Mouse (Mus musculus): ENCODE results near the gene Rrn3. TPM values are rescaled to one million over a fixed set of nuclear protein-coding genes. Genes with fewer than 3 reads are reported as not detected.
"Not testable (repeated sequence)": the region's sequence is repeated elsewhere in the genome, so short reads cannot be mapped to it uniquely, and the experiment has no call there.

Rrn3 gene
- total RNA-seq, 2 experiments from 2014 or later: 47.3 to 49.0 TPM

- DNase-seq (ENCODE audit: low spot score in 2 of 2); intact Hi-C loops (cut with DNase I): not testable (repeated sequence)
These were observed 6.5 kb upstream of the Rrn3 start for GRCm38 (mm10) chr16:13774011-13774410.

- intact Hi-C loops (cut with DNase I); DNase-seq (ENCODE audit: low spot score in 2 of 2): not testable (repeated sequence)
These were observed 5.9 kb upstream of the Rrn3 start for GRCm38 (mm10) chr16:13774651-13775050.

GRCm38 (mm10) chr16:13781216-13781615 lies 708 bp downstream of the Rrn3 start:
- intact Hi-C loops (cut with DNase I): loop anchor here (2.0 kb wide), 1 partner anchor 26 kb away; no protein-coding TSS in a partner anchor
- DNase-seq (ENCODE audit: low spot score in 2 of 2): no peak

- DNase-seq (ENCODE audit: low spot score in 2 of 2): no peak
- intact Hi-C loops (cut with DNase I): no loop called here
These were observed 5.4 kb downstream of the Rrn3 start for GRCm38 (mm10) chr16:13785932-13786331.

DNA sequence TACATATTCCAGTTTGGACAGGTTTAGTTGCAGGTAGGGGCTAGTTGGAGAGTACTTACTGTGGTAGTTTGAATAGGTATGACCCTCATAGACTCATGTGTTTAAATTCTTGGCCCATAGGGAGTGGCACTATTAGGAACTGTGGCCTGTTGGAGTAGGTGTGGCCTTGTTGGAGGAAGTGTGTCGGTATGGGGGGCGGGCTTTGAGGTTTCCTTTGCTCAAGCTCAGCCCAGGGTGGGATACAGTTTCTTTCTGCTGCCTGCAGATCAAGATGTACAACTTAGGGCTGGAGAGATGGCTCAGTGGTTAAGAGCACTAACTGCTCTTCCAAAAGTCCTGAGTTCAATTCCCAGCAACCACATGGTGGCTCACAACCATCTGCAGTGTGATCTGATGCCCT lies 12.9 kb downstream of the Rrn3 start:
- DNase-seq (ENCODE audit: low spot score in 2 of 2); intact Hi-C loops (cut with DNase I): not testable (repeated sequence)

- DNase-seq (ENCODE audit: low spot score in 2 of 2): no peak
- intact Hi-C loops (cut with DNase I): no loop called here
These were observed 16.3 kb downstream of the Rrn3 start for GRCm38 (mm10) chr16:13796746-13797175.

GRCm38 (mm10) chr16:13801231-13801630 lies 20.7 kb downstream of the Rrn3 start:
- DNase-seq (ENCODE audit: low spot score in 2 of 2): no peak
- intact Hi-C loops (cut with DNase I): no loop called here

GRCm38 (mm10) chr16:13804666-13805065 lies 24.2 kb downstream of the Rrn3 start:
- DNase-seq (ENCODE audit: low spot score in 2 of 2): peak in 1 of 2 experiments; percentile 36

DNA sequence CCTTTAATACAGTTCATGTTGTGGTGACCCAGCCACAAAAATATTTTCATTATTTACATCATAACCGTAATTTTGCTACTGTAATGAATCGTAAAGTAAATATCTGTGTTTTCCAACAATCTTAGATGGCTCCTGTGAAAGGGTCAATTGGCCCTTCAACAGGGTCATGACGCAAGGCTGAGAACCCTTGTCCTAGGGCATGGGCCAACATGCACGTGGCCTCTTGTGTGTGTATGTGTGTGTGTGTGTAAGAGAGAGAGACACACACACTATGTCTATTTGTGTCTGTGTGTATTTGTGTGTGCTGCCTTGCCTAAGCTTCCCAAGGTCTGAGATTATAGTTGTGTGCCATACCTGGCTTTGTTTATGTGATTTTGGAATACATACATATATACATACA lies 27.1 kb downstream of the Rrn3 start:
- intact Hi-C loops (cut with DNase I): no loop called here
- no peak for DNase-seq (ENCODE audit: low spot score in 2 of 2)

More at GRCm38 (mm10) chr16:13804666-13805065, 24.2 kb downstream of the Rrn3 start:
- intact Hi-C loops (cut with DNase I): no loop called here

GRCm38 (mm10) chr16:13808410-13808809 lies 27.9 kb downstream of the Rrn3 start:
- intact Hi-C loops (cut with DNase I): no loop called here

GRCm38 (mm10) chr16:13812152-13812551 lies 31.6 kb downstream of the Rrn3 start:
- no peak for DNase-seq (ENCODE audit: low spot score in 2 of 2)
- intact Hi-C loops (cut with DNase I): no loop called here

More at GRCm38 (mm10) chr16:13808410-13808809, 27.9 kb downstream of the Rrn3 start:
- no peak for DNase-seq (ENCODE audit: low spot score in 2 of 2)

DNA sequence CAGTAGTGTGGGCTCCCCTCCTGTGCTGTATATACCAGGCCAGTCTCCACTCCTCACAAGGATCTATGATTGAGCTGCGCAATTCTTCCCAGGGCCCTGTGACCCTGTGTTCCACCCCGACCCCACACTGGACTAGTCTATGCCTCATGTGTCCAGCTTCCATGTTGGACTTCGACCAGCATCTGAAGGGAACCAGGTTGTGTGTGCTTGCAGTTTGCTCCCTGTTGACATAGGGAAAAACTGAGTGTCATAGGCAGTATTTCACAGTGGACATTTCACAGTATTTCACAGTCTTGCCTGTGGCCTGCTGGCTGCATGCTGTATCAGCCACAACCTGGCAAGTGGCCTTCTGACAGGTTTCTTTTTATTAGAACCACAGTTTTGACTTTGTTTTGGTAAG lies 32.7 kb downstream of the Rrn3 start:
- intact Hi-C loops (cut with DNase I): no loop called here

DNA sequence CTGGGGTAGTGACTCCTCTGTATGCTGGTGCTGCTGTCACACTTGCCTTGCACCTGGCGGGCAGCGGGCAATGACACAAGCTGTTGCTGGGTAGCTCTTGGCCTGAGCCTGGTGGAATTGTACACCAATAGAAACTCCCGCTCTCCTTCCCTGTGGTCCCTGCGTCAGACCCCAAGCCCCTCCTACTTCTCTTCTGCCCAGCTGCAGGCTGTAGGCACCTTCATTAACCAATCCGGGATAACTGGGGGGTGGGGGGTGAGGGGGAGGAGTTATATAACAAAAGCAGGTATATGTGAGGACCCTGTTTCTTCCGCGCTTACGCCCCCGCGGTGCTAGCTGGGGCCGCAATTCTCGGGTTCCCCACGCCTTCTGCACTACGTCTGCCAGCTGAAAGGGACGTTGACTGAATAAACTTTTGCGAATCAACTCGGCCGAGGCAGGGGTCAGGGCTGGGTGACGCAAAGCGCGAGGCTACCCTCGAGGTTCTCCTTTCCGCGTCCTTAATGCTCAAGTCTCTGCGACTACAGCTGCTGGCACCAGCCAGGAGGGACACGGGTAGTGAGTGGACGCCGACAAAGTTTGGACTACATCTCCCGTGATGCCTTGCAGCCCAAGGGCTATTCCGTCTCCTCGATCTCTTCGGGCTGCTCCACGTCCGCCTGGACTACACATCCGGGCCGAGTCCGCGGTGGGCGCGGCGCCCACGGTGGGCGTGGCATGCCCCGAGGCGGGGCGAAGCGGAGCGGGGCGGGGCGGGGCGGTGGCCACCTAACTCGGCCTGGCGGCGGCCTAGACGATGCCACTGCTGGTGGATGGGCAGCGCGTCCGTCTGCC lies 38.3 kb downstream of the Rrn3 start, which contains the start of gene Ntan1:
Gene Ntan1, plus strand, starts transcription at position 286 of the 834 bp plus-strand sequence.
- peak; percentile 95 to 98 for DNase-seq (ENCODE audit: low spot score in 2 of 2)
- intact Hi-C loops (cut with DNase I): no loop called here

More for the DNA sequence above, 32.7 kb downstream of the Rrn3 start:
- DNase-seq (ENCODE audit: low spot score in 2 of 2): no peak

GRCm38 (mm10) chr16:13819394-13819743 lies 38.9 kb downstream of the Rrn3 start:
- no peak for DNase-seq (ENCODE audit: low spot score in 2 of 2)
- intact Hi-C loops (cut with DNase I): no loop called here

GRCm38 (mm10) chr16:13819806-13820500 lies 39.4 kb downstream of the Rrn3 start:
- intact Hi-C loops (cut with DNase I): no loop called here
- no peak for DNase-seq (ENCODE audit: low spot score in 2 of 2)

- intact Hi-C loops (cut with DNase I): no loop called here
- no peak for DNase-seq (ENCODE audit: low spot score in 2 of 2)
These were observed 40.3 kb downstream of the Rrn3 start for GRCm38 (mm10) chr16:13820771-13821170.

DNA sequence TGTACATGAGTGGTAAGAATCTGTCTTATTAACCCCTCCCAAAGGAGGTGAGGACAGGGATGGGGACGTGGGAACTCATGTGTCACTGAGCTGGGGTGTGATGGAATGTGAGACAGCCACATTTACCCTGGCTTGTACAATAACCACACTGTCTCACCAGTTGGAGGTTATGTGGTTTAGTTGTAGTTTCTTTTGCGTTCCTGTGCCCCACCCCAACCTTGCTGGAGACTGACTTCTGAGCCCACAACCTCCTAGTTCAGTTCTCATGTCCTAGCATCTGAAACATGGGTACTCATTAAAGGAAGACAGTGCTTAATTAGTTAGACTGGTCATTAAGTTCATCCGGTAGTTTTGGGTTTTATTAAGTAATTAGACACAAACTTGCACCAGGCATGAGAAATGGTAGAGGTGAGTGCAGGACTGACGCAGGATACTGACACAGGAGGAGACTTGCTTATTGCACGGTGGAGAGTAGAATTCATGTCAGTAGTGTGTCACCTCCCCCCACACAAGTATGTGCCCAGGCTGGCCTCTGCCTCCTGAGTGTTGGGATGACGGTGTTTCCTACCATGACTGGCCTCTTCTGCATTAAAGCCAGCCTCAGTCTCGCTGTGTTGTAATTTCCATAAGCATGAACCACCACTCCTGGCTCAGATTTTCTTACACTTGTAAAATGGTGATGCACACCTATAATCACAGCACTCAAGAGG lies 45.4 kb downstream of the Rrn3 start:
- DNase-seq (ENCODE audit: low spot score in 2 of 2): no peak
- intact Hi-C loops (cut with DNase I): no loop called here

GRCm38 (mm10) chr16:13826511-13826910 lies 46.0 kb downstream of the Rrn3 start:
- intact Hi-C loops (cut with DNase I): no loop called here
- DNase-seq (ENCODE audit: low spot score in 2 of 2): no peak

DNA sequence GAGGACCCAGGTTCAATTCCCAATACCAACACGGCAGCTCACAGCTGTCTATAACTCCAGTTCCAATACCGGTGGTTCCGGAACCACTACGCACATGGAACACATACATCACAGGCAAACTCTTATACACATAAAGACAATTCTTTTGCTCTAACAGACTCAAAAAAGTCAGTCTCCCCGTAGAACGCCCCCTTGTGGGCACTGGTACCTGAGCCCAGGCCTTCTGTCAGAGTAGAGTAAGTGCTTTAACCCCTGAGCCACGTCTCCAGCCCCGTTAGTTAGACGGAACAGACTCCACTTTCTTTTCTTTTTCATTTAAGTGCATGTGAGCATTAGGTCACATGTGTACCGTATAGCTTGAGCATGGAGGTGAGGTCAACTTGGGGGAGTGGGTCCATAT lies 49.9 kb downstream of the Rrn3 start:
- intact Hi-C loops (cut with DNase I): no loop called here
- no peak for DNase-seq (ENCODE audit: low spot score in 2 of 2)

- intact Hi-C loops (cut with DNase I): no loop called here
- DNase-seq (ENCODE audit: low spot score in 2 of 2): no peak
These were observed 51.1 kb downstream of the Rrn3 start for GRCm38 (mm10) chr16:13831606-13832005.

All from left cerebral cortex, postnatal 25 days (tissue).